Mouse (Mus musculus) ovary, postnatal 10 days (tissue): ENCODE data around the gene Rph3al.

ENCODE experiments used
- DNase-seq: peaks from one replicate; pipeline ENCODE4 v3.0.0; 2022; ENCODE audit warnings: low spot score

Gene Rph3al

DNA sequence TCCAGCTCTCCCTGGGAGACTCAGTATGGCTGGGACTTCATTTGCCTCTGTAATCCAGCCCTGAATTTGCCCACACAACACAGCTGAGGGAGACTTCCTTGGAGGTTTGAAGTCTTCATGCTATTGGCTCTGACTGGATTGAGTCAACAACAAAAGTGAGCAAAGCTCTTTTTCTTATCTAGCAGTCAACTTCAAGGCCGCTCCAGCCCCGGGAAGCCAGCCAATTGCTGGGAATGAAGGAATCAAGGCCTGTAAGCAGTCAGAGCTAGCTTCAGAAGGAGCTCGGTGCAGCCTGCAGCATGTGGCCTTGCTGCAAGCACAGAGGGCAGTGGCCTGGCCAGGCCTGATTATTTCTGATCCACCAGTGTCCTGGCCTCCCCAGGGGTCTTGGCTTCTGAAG is 126.3 kb downstream of the Rph3al start:
- DNase-seq = peak; percentile 87

DNA sequence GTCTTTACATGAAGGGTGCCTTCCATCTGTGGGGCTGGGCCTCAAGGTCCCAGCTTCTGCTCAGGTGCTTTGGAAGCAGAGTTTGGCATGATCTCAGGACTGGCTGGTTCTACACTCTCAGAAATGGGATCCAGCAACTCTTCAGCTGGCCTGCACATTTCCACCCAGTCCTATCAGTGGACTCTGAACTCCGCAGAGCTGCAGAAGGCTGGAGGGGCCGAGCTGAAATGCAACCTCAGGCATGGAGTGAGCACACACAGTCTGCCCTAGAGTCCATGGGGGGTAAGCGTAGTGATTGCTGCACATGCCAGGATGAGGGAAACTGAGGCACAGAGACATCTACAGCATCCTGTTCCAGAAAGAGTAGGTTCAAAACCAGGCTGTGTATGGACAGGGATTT is 127.7 kb downstream of the Rph3al start:
- no peak for DNase-seq

DNA sequence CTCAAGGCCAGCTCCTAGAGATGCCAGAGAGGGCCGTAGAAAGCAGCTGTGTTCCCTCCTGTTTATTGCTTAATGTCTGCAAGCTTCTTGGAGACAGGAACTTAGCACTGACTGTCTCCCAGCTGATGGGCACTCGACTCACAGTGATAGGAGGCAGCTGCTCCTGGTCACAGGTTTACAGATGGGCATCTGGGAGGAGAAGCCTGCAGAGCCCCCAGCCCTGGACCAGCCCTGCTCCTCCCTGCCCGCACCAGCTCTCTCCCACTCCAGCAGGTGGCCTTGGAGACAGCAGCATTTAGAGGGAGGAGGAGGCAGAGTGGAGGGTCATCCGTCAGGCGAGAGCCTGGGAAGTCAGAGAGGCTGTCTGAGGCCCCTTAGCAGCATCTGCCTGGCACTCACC is 130.7 kb downstream of the Rph3al start:
- no peak for DNase-seq

DNA sequence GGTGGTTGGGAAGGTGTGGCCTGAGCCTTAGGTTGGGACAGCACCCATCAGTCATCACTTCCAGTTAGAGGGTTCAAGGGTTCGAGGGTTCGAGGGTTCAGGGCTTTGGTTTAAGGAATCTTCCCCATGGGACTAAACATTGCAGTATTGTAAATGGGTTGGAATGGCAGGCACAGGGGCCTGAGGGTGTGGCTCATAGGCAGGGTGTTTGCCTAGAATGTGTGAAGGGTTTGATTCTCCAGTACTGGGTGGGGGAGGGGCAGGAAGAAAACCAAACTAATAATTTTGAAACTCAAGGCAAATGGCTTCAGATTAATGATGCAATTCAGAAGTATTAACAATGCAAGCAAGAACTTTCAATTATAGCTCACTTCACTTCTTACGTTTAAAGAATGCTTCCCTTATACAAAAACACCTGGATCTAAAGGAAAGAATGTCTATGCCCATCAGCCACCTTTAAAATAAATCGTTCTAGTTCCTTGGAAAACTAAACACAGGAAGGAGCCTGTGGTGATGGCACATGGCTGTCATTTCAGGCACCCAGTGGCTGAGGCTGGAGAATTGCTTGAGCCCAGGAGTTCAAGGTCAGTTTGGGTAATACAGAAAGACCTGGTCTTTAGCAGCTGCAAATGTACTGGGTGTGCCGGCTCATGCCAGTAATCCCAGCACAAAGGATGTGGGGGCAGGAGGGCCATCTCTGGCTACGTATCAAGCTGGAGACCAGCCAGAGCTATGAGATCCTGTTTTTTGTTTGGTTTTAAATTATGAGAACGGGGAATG is 136.3 kb downstream of the Rph3al start:
- DNase-seq = no peak

DNA sequence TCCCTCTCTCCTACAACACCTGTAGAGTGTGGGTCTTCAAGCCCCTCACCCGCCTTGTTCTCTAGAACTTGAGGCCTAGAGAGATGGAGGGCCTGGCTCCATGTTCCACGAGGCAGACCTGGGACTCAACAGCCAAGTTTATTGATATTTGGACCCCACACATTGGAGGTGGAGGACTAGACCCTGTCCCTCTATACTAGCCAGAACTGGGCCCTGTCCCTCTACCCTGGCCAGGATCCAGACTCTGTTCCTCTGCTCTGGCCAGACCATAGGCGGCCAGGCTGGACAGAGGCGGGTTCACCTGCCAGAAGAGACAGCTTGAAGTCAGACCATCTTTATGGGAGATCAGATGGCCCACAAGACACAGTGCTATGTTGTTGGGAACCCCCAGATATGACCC is 136.9 kb downstream of the Rph3al start:
- no peak for DNase-seq

DNA sequence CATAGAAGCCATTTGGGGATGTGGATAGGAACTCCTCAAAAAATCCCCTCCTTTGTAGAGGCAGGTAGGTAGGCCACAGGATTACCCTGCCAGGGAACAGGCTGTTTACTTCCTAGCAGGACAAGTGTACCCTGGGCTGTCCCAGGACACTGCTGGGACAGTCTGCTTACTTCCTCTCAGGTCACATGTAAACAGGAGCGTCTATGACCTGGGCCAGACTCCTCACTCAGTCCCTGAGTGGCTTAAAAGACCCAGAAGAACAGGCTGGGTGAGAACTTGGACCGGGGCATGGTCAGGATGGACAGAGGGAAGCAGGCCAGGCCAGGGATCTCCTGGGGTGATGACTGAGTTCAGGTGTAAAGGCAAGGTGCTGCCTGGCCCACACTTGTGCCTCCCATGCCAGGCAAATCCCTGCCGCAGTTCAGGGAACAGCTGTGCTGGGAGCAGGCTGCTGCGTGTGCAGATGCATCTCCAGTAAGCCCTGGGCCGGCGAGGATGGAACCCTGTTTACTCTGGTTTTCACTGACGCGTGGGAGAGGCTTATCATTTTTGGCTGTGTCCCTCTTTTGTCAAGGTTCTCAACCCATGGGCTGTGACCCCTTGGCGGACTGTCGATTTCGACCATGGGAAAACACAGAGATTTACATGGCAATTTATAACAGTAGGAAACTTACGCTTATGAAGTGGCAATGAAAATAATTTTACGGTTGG is 141.5 kb downstream of the Rph3al start:
- DNase-seq = no peak

DNA sequence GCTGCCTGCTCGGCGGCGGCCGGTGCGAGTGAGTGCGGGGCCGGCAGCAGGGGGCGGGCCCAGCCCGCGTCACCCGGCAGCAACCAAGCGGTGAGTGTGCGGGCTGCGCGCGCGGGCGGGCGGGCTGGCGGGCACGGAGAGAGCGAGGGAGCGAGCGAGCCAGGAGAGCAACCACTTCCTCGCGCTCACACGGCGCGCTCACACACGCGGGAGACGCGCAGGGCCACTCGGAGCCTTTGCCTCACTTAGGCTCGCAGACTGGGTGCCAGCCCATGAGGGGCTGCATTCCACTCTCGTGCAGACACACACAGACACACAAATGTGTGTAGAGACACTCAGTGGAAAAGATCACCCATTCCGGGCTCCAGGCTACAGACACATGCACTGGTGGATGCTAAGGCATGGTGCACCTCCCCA is 142.2 kb downstream of the Rph3al start, which contains the start of gene Doc2b:
Gene Doc2b (minus strand): TSS at position 21 of the 417 bp plus-strand sequence.
- no peak for DNase-seq

DNA sequence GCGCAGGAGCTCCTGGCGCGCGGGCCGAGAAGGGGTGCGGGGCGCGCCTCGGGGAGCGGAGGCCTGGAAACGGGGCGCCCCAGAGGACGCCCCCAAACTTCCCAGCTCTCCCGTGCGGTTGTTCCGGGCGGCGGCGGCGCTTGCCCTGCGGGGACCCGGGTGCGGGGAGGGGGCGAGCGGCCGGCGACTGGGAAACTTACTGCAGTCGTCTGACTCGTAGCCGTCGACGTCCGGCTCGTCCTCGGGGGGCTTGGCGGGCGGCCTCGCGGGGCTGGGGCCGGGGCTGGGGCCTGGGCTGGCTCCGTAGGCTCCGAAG is 142.9 kb downstream of the Rph3al start:
- no peak for DNase-seq

DNA sequence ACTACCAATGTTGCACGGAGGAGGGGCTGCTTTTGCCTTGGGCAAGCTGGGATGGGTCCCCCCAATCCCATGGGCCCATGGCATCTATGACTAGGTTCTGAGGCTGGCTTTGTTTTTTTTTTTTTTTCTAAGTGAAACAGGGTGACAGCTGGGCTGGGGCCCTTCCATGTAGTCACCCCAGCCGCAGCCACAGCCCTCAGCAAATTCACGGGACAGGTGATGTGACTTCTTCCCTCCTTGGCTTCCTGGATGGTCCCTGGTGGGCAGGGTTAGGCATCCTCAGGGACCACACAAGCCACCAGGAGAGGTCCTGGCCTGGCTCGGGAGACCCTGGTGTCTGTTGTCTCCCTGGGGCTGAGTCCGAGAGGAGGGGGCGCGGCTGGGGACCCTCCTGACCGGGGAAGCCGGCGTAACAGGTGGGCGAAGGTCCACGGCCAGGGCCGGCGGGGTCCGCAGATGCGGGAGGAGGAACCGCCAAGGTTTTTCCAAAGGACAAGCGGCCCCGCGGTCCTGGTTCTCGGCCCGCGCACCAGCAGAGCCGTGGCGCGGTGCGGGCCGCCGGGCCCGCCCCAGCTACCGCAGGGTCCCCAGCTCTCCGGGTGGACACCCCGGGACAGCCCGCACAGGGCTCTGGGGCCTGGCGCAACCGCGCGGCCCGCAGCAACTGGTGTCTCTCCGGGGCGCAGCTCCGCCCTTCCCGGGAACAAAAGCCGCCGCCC is 143.5 kb downstream of the Rph3al start:
- no peak for DNase-seq

DNA sequence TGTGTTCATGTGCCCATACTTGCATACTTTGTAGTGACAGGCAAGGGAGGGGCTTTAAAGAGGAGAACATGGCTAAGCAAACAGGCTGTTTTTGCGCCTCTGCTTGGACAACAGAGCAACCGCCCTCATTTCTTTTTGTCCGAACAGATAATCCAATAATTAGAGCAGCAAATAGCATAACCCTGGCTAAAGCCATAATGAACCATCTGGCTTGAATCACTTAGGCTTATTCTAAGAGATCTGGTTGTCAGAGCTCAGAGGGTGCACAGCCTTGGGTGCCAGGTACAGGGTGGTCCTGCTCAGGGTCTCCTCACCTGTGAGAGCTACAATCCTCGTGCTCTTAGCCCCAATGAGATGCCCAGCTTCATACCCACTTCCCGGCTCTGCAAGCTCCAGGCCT is 144.9 kb downstream of the Rph3al start:
- DNase-seq = no peak

DNA sequence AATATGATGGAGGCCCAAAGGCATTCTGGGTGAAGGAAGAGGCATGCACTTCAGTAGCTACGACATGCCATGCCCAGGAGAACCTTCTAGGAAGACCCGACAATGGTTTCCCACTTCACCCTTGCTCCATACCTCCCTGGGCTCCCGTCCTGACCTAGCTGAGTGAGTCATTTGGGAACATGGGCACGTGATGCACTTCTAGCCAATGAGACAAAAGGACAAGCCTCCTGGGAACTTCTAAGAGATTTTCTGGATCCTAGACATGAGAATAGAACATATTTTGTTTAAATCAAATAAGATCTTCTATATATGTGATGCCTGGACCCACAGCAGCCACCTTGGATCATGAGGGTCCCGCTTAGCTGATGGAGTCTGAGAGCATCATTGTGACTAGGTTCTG is 145.7 kb downstream of the Rph3al start:
- no peak for DNase-seq

DNA sequence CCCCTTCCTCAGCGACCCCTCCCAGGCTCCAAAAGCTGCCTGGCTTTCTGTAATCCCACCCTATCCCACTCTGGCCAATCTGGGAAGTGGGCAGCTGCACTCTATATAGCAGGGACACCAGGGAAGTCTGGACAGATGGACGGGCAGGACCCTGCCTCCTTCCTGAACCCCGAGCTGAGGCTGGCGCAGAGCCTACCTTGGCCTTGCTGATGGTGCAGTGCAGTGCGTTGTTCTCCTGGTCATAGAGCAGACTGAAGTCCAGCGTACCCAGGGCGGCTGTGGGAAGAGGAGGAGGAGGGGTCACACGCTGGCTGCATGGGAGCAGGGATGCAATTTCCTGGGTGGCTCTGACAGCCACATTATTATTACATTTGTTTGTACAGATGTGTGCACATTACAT is 152.3 kb downstream of the Rph3al start:
- DNase-seq = no peak

DNA sequence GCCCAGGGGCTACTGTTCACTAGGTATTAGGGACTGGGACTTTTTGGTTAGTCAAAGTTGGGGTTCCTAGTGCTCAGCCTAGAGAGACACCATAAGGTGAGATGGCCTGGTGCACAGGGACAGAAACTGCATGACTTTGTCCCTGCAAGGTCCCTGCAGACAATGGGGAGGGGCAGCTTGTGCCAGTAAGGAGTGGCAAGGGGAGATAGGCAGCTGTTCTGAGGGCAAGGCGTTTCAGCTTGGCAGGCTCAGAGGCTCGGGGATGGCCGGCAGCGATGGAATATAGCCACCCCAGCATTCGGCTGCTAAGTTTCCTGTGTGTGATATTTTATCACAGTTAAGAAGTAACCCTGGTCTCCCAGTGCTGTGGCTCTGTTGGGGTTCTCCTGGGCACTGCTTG is 154.4 kb downstream of the Rph3al start:
- no peak for DNase-seq

DNA sequence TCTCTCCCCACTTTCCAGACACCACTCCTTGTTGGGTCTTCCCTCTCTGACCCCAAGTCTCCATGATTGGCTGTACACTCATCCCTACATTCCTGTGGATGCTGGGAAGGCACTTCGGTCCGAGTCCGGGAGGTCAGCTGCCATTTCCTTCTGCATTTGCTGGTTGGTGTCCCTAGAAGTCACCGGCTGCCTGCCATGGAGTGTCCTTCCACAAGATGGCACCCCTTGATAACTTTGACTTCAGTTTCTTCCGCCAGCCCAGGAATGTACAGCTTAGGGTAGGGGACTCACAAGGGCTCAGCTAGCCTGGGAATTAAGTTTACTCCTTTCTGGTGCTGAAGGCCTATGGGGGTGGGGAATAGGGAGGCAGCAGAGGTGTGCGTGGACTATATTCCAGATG is 156.3 kb downstream of the Rph3al start:
- DNase-seq = no peak
